Comparison of ENCODE assay signal across 22 mouse cellular contexts in the genomic region with DNA sequence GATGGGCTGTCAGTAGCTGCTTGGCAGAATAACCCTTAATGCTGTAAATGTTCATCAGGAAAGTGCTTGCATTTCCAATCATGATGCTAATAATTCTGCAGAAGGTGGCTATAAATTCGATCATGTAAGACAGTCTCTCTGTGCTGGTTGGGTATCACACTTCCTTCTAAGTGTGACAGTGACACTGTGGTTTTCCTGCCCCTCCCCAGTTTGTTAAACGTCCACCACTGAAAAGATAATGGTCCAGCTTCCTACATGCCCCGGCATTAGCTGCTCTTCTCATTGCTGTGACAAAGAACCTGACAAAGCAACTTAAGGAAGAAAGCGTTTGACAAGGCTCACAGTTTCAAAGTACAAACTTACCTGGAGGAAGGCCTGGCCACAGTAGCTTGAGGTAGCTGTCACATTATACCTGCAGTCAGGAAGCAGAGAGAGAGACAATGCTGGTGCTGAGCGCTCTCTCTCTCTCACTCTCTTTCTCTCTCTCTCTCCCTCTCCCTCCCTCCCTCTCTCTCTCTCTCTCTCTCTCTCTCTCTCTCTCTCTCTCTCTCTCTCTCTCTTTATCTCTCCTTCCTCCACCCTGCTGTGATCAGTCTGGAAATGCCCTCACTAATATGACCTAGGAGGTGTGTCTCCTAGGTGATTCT. TPM values are rescaled to one million over a fixed set of nuclear protein-coding genes. Genes with fewer than 3 reads are reported as not detected.
DNase-seq lines count a peak whose midpoint lies in the region; ATAC-seq lines count a peak whose summit lies in the region.
"Had no signal": no experiment of that assay in that cellular context is flagged by ENCODE, and none has a peak within 500 bp of the region (broad histone marks: within the 10 kb centered on the region; RNA-seq: fewer than 3 reads in every experiment).

No protein-coding gene starts in this region.

- peak; percentile 87 for ATAC-seq in megakaryocyte progenitor cell, adult 5-6 weeks (replicated peaks; ENCODE audit: poor library complexity)
- no peak for ATAC-seq in frontal cortex, adult (ENCODE audit: low TSS enrichment)
- ATAC-seq: forebrain, embryonic 15.5 days; hindbrain, embryonic 16.5 days; inflammation-experienced regulatory T-cells, adult 6 months had no signal

- DNase-seq in MEL-GATA-1-ER (ENCODE audit: extremely low read depth, low read depth) = peak; percentile 81
- peak; percentile 42 for DNase-seq in induced T-regulatory cell, adult 2 months (ENCODE audit: low read depth)
- DNase-seq in natural killer cell, adult 2 months (ENCODE audit: low spot score in 2 of 2) = peak; percentile 30 to 61
- no peak for DNase-seq in spleen, postnatal 10 days (ENCODE audit: low spot score in 2 of 2)
- no peak for DNase-seq in cerebellum, postnatal 25 days
- DNase-seq in thymus, postnatal 14 days = no peak
- DNase-seq: adrenal gland, adult 8-10 months; adrenal gland, postnatal 25 days; cerebellum, adult 18-20 months; cerebellum, adult 9-10 months; cerebellum, postnatal 14 days; embryo, embryonic 11 days; gastrocnemius, postnatal 10 days; gastrocnemius, postnatal 36 days; heart, adult 11 months; heart, postnatal 10 days; heart, postnatal 36 days had no signal

RNA-seq across cellular contexts. Expression of a gene that starts 18.6 kb away (rescaled TPM):
- total RNA-seq in megakaryocyte progenitor cell, adult 5-6 weeks (2015) = 2.5 and 9.2 TPM in 2 replicates
- total RNA-seq in megakaryocyte progenitor cell, adult 5-6 weeks (2017) = 6.2 and 8.9 TPM in 2 replicates

Comparison
In these comparisons a context has a peak if more than half of its experiments do, and no peak if none do; other contexts are left out.
1. DNase-seq: peak in MEL-GATA-1-ER (single experiment), induced T-regulatory cell, adult 2 months (single experiment) and natural killer cell, adult 2 months (2 of 2); none in spleen, postnatal 10 days (0 of 2), cerebellum, postnatal 25 days (0 of 2) and thymus, postnatal 14 days (single experiment).